Mouse (Mus musculus) T-cell, adult 2 months (primary cell): ENCODE measurements around the gene Tmem185b.

Experiments
- DNase-seq: peaks from one replicate; pipeline ENCODE4 v3.0.0; 2022; ENCODE audit warnings: low spot score

Gene Tmem185b

GRCm38 (mm10) chr1:119539252-119539651 lies 13.3 kb downstream of the Tmem185b start:
- DNase-seq: no peak

- DNase-seq: no peak
Observed at GRCm38 (mm10) chr1:119540836-119541557, 15.0 kb downstream of the Tmem185b start.

GRCm38 (mm10) chr1:119541570-119541969 lies 15.6 kb downstream of the Tmem185b start:
- no peak for DNase-seq

- DNase-seq: no peak
Observed at GRCm38 (mm10) chr1:119543316-119543715, 17.4 kb downstream of the Tmem185b start.

GRCm38 (mm10) chr1:119544611-119545155 lies 18.7 kb downstream of the Tmem185b start:
- no peak for DNase-seq

- DNase-seq: no peak
Observed at GRCm38 (mm10) chr1:119545164-119545563, 19.2 kb downstream of the Tmem185b start.

GRCm38 (mm10) chr1:119545671-119546070 lies 19.7 kb downstream of the Tmem185b start:
- no peak for DNase-seq

- DNase-seq: no peak
Observed at GRCm38 (mm10) chr1:119546490-119546889, 20.5 kb downstream of the Tmem185b start.

- DNase-seq: peak; percentile 51
Observed at GRCm38 (mm10) chr1:119548668-119549326, 22.8 kb downstream of the Tmem185b start.

GRCm38 (mm10) chr1:119549327-119549689 lies 23.3 kb downstream of the Tmem185b start:
- no peak for DNase-seq

- DNase-seq: no peak
Observed at GRCm38 (mm10) chr1:119550064-119550463, 24.1 kb downstream of the Tmem185b start.

- DNase-seq: no peak
Observed at GRCm38 (mm10) chr1:119551651-119552050, 25.7 kb downstream of the Tmem185b start.

- DNase-seq: no peak
Observed at GRCm38 (mm10) chr1:119555651-119556050, 29.7 kb downstream of the Tmem185b start.

- no peak for DNase-seq
Observed at GRCm38 (mm10) chr1:119557641-119558395, 31.9 kb downstream of the Tmem185b start.

GRCm38 (mm10) chr1:119565531-119565930 lies 39.6 kb downstream of the Tmem185b start:
- DNase-seq: no peak

GRCm38 (mm10) chr1:119570134-119570533 lies 44.2 kb downstream of the Tmem185b start:
- no peak for DNase-seq
